ENCODE assay signal across 18 mouse cellular contexts in genomic region chr15:80729477-80729876, GRCm38 (mm10).
"Had no signal": no experiment of that assay in that cellular context is flagged by ENCODE, and none has a peak within 500 bp of the region (broad histone marks: within the 10 kb centered on the region; RNA-seq: fewer than 3 reads in every experiment).

No protein-coding gene starts in this region.

- H3K27ac ChIP-seq: lung, embryonic 15.5 days; macrophage; midbrain, embryonic 13.5 days; midbrain, embryonic 15.5 days; neural tube, embryonic 12.5 days; stomach, embryonic 15.5 days; stomach, postnatal 0 days had no signal

- ATAC-seq: liver, postnatal 0 days; lung, postnatal 0 days; midbrain, embryonic 13.5 days; midbrain, embryonic 15.5 days had no signal

- H3K9me3 ChIP-seq: lung, embryonic 15.5 days; megakaryocyte, embryonic 14.5 days; midbrain, embryonic 13.5 days; midbrain, embryonic 15.5 days; neural tube, embryonic 12.5 days; stomach, embryonic 15.5 days had no signal

- H3K4me1 ChIP-seq: midbrain, embryonic 15.5 days; neural tube, embryonic 12.5 days had no signal

- H3K27me3 ChIP-seq: lung, embryonic 15.5 days; megakaryocyte, embryonic 14.5 days; midbrain, embryonic 13.5 days; midbrain, embryonic 15.5 days; neural tube, embryonic 12.5 days; stomach, embryonic 15.5 days had no signal

- DNase-seq: liver, postnatal 0 days; lung, adult 2 months; lung, postnatal 14 days; lung, postnatal 36 days; right cerebral cortex, postnatal 14 days; thymus, adult 2 months; thymus, postnatal 25 days; thymus, postnatal 4 days had no signal

- H3K4me3 ChIP-seq: lung, embryonic 15.5 days; megakaryocyte, embryonic 14.5 days; midbrain, embryonic 13.5 days; midbrain, embryonic 15.5 days; neural tube, embryonic 12.5 days; stomach, embryonic 15.5 days had no signal

- H3K4me2 ChIP-seq: lung, embryonic 15.5 days; midbrain, embryonic 11.5 days; midbrain, embryonic 13.5 days; midbrain, embryonic 15.5 days; neural tube, embryonic 12.5 days; stomach, embryonic 15.5 days had no signal

- H3K9ac ChIP-seq: liver, postnatal 0 days; lung, embryonic 15.5 days; midbrain, embryonic 13.5 days; midbrain, embryonic 15.5 days; neural tube, embryonic 12.5 days; stomach, embryonic 15.5 days had no signal

- H3K36me3 ChIP-seq: lung, embryonic 15.5 days; midbrain, embryonic 13.5 days; midbrain, embryonic 15.5 days; neural tube, embryonic 12.5 days; stomach, embryonic 15.5 days had no signal
